Mouse (Mus musculus): ENCODE results near the gene Tmeff1. TPM values are rescaled to one million over a fixed set of nuclear protein-coding genes. Genes with fewer than 3 reads are reported as not detected.

Tmeff1 gene
- polyA plus RNA-seq (2012; rRNA removed) = 1.1 and 1.4 TPM in 2 replicates

GRCm38 (mm10) chr4:48584421-48585240 is at the start of gene Tmeff1:
Gene Tmeff1 (plus strand): TSS chr4:48585174.

GRCm38 (mm10) chr4:48539841-48540575 is 45.0 kb upstream of the Tmeff1 start, which contains the start of gene Msantd3:
Gene Msantd3 (plus strand): TSS chr4:48539935.

DNA sequence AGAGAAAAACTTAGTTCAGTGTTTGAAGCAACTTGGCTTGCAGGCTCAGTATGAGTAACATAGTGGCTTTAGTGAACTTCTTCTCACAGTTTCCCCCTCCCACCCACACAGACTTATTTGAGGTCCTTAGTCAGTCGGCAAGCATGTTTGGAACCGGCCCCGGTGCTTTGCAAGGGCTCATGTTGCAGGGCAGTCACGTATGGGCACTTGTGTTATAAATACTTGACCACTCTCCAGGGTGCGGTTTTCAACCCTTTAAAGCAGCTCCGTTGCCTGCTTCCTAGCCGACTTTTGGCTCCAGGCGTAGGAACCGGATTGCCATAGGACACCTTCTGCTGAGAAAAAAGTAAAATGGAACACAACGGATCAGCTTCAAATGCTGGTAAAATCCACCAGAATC is 78.3 kb downstream of the Tmeff1 start, which contains the start of gene Cavin4:
Cavin4 (plus strand) TSS at position 244 of the 400 bp plus-strand sequence.

Other genes with a start within 250 kb of the Tmeff1 start
- gene Tex10, start 111.7 kb upstream of the Tmeff1 start, polyA plus RNA-seq (2012; rRNA removed) = 8.5 and 9.0 TPM in 2 replicates
- 2.9 and 3.1 TPM in 2 replicates for gene Msantd3, start 45.2 kb upstream of the Tmeff1 start, polyA plus RNA-seq (2012; rRNA removed)
- 0.03 and 0.04 TPM in 2 replicates for gene Cavin4, start 78.3 kb downstream of the Tmeff1 start, polyA plus RNA-seq (2012; rRNA removed)

Measured in liver, embryonic 18 days (tissue).